Mouse (Mus musculus) hindbrain, embryonic 10.5 days (tissue): ENCODE data around the gene Retreg3. TPM values are rescaled to one million over a fixed set of nuclear protein-coding genes. Genes with fewer than 3 reads are reported as not detected.
"Not testable (repeated sequence)": the region's sequence is repeated elsewhere in the genome, so short reads cannot be mapped to it uniquely, and the experiment has no call there.

Source experiments
- DNase-seq: peaks from one replicate; pipeline ENCODE4 v3.0.0-alpha.2; 2017; ENCODE audit warnings: low spot score
- H3K27ac ChIP-seq: fragments of 300-500 bp; sonication (generic); 2 replicates; pipeline ENCODE4 v1.5.1; 2016; ENCODE audit warnings: mild to moderate bottlenecking, moderate library complexity
- H3K27me3 ChIP-seq: fragments of 300-500 bp; sonication (generic); 2 replicates; pipeline ENCODE4 v1.6.1; 2016; ENCODE audit warnings: mild to moderate bottlenecking; ENCODE audit not compliant: poor library complexity, insufficient read depth, severe bottlenecking
- H3K36me3 ChIP-seq: fragments of 300-500 bp; sonication (generic); 2 replicates; pipeline ENCODE4 v1.6.1; 2016; ENCODE audit warnings: mild to moderate bottlenecking, moderate library complexity
- H3K4me1 ChIP-seq: fragments of 300-500 bp; sonication (generic); replicated peaks from 2 replicates; pipeline ENCODE4 v1.6.1; 2016; ENCODE audit warnings: mild to moderate bottlenecking
- H3K4me3 ChIP-seq: fragments of 300-500 bp; sonication (generic); 2 replicates; pipeline ENCODE4 v1.5.1; 2016; ENCODE audit warnings: mild to moderate bottlenecking, moderate library complexity
- H3K9me3 ChIP-seq: fragments of 300-500 bp; sonication (generic); 2 replicates; pipeline ENCODE4 v1.6.1; 2016; ENCODE audit warnings: mild to moderate bottlenecking, moderate library complexity
- WGBS: fragments of 180-500 bp; shearing (Covaris S2); methylation state at CpG from one replicate; pipeline ENCODE4 v1.1.7; 2016; 5-methylcytosine and 5-hydroxymethylcytosine counted together
- polyA plus RNA-seq: library from polyadenylated mRNA; unstranded; fragments of >200 nt; fragmentation: Nextera tagmentation; extraction: Ambion mirVana; gene quantifications from 2 replicates; pipeline ENCODE4 v1.2.1, GENCODE M21; 2016

Gene Retreg3
- polyA plus RNA-seq, 1 experiment from 2014 or later: 21.2 TPM

GRCm38 (mm10) chr11:101141088-101141487, 21.4 kb upstream of the Retreg3 start:
- Histone ChIP-seq H3K27ac (no peak overlapping the region), H3K4me1 (peaks cover 26% of the 10 kb centered on the region), H3K27me3 (peaks cover 33% of the 10 kb centered on the region), H3K9me3 (no peaks in the 10 kb centered on the region), H3K36me3 (no peaks in the 10 kb centered on the region), H3K4me3 (no peak overlapping the region)
- WGBS: 79% methylated on average over 8 of the region's 8 CpGs
- DNase-seq: no peak

- H3K4me3 ChIP-seq: peak overlapping the region; percentile 40
- H3K27me3 ChIP-seq: peaks cover 33% of the 10 kb centered on the region
- no peak for DNase-seq
- no peaks in the 10 kb centered on the region for H3K36me3 ChIP-seq
- 55% methylated on average over 27 of the region's 27 CpGs for WGBS
- peak overlapping the region; percentile 57 for H3K27ac ChIP-seq
- peaks cover 26% of the 10 kb centered on the region for H3K4me1 ChIP-seq
- H3K9me3 ChIP-seq: no peaks in the 10 kb centered on the region
Observed at GRCm38 (mm10) chr11:101140164-101140819, 20.6 kb upstream of the Retreg3 start.

- peaks cover 22% of the 10 kb centered on the region for H3K4me1 ChIP-seq
- DNase-seq: peak; percentile 57
- no peaks in the 10 kb centered on the region for H3K9me3 ChIP-seq
- H3K36me3 ChIP-seq: no peaks in the 10 kb centered on the region
- H3K27ac ChIP-seq: peak overlapping the region; percentile 72
- H3K4me3 ChIP-seq: peak overlapping the region; percentile 35
- WGBS: 32% methylated on average over 15 of the region's 15 CpGs
- H3K27me3 ChIP-seq: peaks cover 33% of the 10 kb centered on the region
Observed at GRCm38 (mm10) chr11:101138536-101139181, 19.0 kb upstream of the Retreg3 start.

GRCm38 (mm10) chr11:101137000-101137399, 17.3 kb upstream of the Retreg3 start:
- Histone ChIP-seq H3K4me1 (peaks cover 19% of the 10 kb centered on the region), H3K4me3 (no peak overlapping the region), H3K27ac (no peak overlapping the region), H3K36me3 (no peaks in the 10 kb centered on the region), H3K27me3 (peaks cover 30% of the 10 kb centered on the region), H3K9me3 (no peaks in the 10 kb centered on the region)
- no peak for DNase-seq
- 79% methylated on average over 7 of the region's 7 CpGs for WGBS

GRCm38 (mm10) chr11:101134217-101134865, 14.6 kb upstream of the Retreg3 start:
- WGBS: 82% methylated on average over 13 of the region's 13 CpGs

GRCm38 (mm10) chr11:101133037-101133436, 13.3 kb upstream of the Retreg3 start:
- no peaks in the 10 kb centered on the region for H3K36me3 ChIP-seq
- 82% methylated on average over 12 of the region's 12 CpGs for WGBS
- no peak overlapping the region for H3K27ac ChIP-seq
- H3K4me1 ChIP-seq: peaks cover 3% of the 10 kb centered on the region; the same call in 1 of the 2 replicates
- no peak overlapping the region for H3K4me3 ChIP-seq
- H3K27me3 ChIP-seq: no peaks in the 10 kb centered on the region
- H3K9me3 ChIP-seq: peaks cover 3% of the 10 kb centered on the region
- DNase-seq: no peak

More at GRCm38 (mm10) chr11:101134217-101134865, 14.6 kb upstream of the Retreg3 start:
- Histone ChIP-seq H3K36me3 (no peaks in the 10 kb centered on the region), H3K4me3 (no peak overlapping the region), H3K9me3 (peaks cover 3% of the 10 kb centered on the region), H3K4me1 (peaks cover 11% of the 10 kb centered on the region; the same call in 1 of the 2 replicates), H3K27me3 (peaks cover 4% of the 10 kb centered on the region), H3K27ac (no peak overlapping the region)
- DNase-seq: no peak

- Histone ChIP-seq H3K4me1 (peaks cover 3% of the 10 kb centered on the region; the same call in 1 of the 2 replicates), H3K27ac (no peak overlapping the region), H3K4me3 (no peak overlapping the region), H3K9me3 (peaks cover 10% of the 10 kb centered on the region), H3K27me3 (no peaks in the 10 kb centered on the region), H3K36me3 (peaks cover 8% of the 10 kb centered on the region)
- DNase-seq: peak; percentile 37
- 89% methylated on average over 6 of the region's 6 CpGs for WGBS
Observed at GRCm38 (mm10) chr11:101131701-101132100, 12.0 kb upstream of the Retreg3 start.

- H3K27me3 ChIP-seq: no peaks in the 10 kb centered on the region
- peaks cover 13% of the 10 kb centered on the region for H3K36me3 ChIP-seq
- 90% methylated on average over 2 of the region's 2 CpGs for WGBS
- H3K4me3 ChIP-seq: no peak overlapping the region
- peaks cover 15% of the 10 kb centered on the region for H3K9me3 ChIP-seq
- H3K27ac ChIP-seq: no peak overlapping the region
- peaks cover 3% of the 10 kb centered on the region; the same call in 1 of the 2 replicates for H3K4me1 ChIP-seq
- DNase-seq: no peak
Observed at GRCm38 (mm10) chr11:101131187-101131586, 11.5 kb upstream of the Retreg3 start.

GRCm38 (mm10) chr11:101130056-101130756, 10.5 kb upstream of the Retreg3 start:
- Histone ChIP-seq H3K27me3 (no peaks in the 10 kb centered on the region), H3K4me3 (no peak overlapping the region), H3K9me3 (peaks cover 18% of the 10 kb centered on the region), H3K27ac (no peak overlapping the region), H3K4me1 (peaks cover 3% of the 10 kb centered on the region; the same call in 1 of the 2 replicates), H3K36me3 (peaks cover 23% of the 10 kb centered on the region)
- WGBS: 55% methylated on average over 18 of the region's 18 CpGs
- no peak for DNase-seq

- DNase-seq: no peak
- Histone ChIP-seq H3K4me3 (no peak overlapping the region), H3K9me3 (peaks cover 18% of the 10 kb centered on the region), H3K27ac (no peak overlapping the region), H3K27me3 (no peaks in the 10 kb centered on the region), H3K36me3 (peaks cover 33% of the 10 kb centered on the region), H3K4me1 (peaks cover 3% of the 10 kb centered on the region; the same call in 1 of the 2 replicates)
- 87% methylated on average over 11 of the region's 11 CpGs for WGBS
Observed at GRCm38 (mm10) chr11:101128996-101129577, 9.4 kb upstream of the Retreg3 start.

GRCm38 (mm10) chr11:101127075-101127474, 7.4 kb upstream of the Retreg3 start:
- WGBS: 100% methylated on average over 1 of the region's 1 CpGs
- Histone ChIP-seq H3K9me3 (peaks cover 18% of the 10 kb centered on the region), H3K27ac (no peak overlapping the region), H3K27me3 (no peaks in the 10 kb centered on the region), H3K36me3 (peaks cover 53% of the 10 kb centered on the region), H3K4me3 (no peak overlapping the region), H3K4me1 (peaks cover 3% of the 10 kb centered on the region; the same call in 1 of the 2 replicates)
- no peak for DNase-seq

GRCm38 (mm10) chr11:101125008-101125407, 5.3 kb upstream of the Retreg3 start:
- not testable (repeated sequence) for H3K4me3 ChIP-seq, H3K27me3 ChIP-seq, DNase-seq, H3K27ac ChIP-seq
- peaks cover 15% of the 10 kb centered on the region for H3K9me3 ChIP-seq
- peaks cover 17% of the 10 kb centered on the region for H3K4me1 ChIP-seq
- WGBS: 97% methylated on average over 9 of the region's 9 CpGs
- peaks cover 62% of the 10 kb centered on the region for H3K36me3 ChIP-seq
